Mouse (Mus musculus): Measurements from ENCODE around the gene Tars2.
"Not testable (repeated sequence)": the region's sequence is repeated elsewhere in the genome, so short reads cannot be mapped to it uniquely, and the experiment has no call there.

The Tars2 gene

GRCm38 (mm10) chr3:95694808-95695703 is 65.0 kb downstream of the Tars2 start:
- no peak for DNase-seq (ENCODE audit: low spot score)

GRCm38 (mm10) chr3:95693821-95694807 is 65.9 kb downstream of the Tars2 start:
- no peak for DNase-seq (ENCODE audit: low spot score)

- DNase-seq (ENCODE audit: low spot score), result no peak
Observed at GRCm38 (mm10) chr3:95692677-95693076, 67.3 kb downstream of the Tars2 start.

GRCm38 (mm10) chr3:95690552-95690951 is 69.5 kb downstream of the Tars2 start:
- not testable (repeated sequence) for DNase-seq (ENCODE audit: low spot score)

Data from spleen, adult 12 weeks (tissue).